Mouse (Mus musculus) thymus, adult 2 months (tissue): ENCODE results near the gene Pex12.

ENCODE experiments used
- CTCF ChIP-seq: fragments of 200-500 bp; IDR thresholded peaks from 2 replicates; pipeline ENCODE4 v1.5.1; 2012; ENCODE audit warnings: mild to moderate bottlenecking, control low read depth, low read length, moderate library complexity, borderline replicate concordance; ENCODE audit not compliant: control insufficient read depth, poor library complexity, insufficient read depth; ENCODE audit errors: extremely low read depth
- POLR2A ChIP-seq: fragments of 200-500 bp; IDR thresholded peaks from 2 replicates; pipeline ENCODE4 v1.6.1; 2012; ENCODE audit warnings: mild to moderate bottlenecking, low read length, control low read depth, moderate library complexity; ENCODE audit not compliant: control insufficient read depth, poor library complexity, insufficient read depth; ENCODE audit errors: extremely low read depth

GRCm38 (mm10) chr11:83341716-83342245 lies 39.4 kb upstream of the Pex12 start:
- TF ChIP-seq CTCF (no peak), POLR2A (no peak)
